Mouse (Mus musculus) hindbrain, postnatal 0 days (tissue): ENCODE measurements around the gene Uqcr10. TPM values are rescaled to one million over a fixed set of nuclear protein-coding genes. Genes with fewer than 3 reads are reported as not detected.

Source experiments
- ATAC-seq: fragments of 200-750 bp; cut with Nextera tagmentation; 2 replicates; pipeline ENCODE4 v1.8.0; 2017; ENCODE audit warnings: mild to moderate bottlenecking, moderate TSS enrichment, moderate library complexity
- DNase-seq: peaks from one replicate; pipeline ENCODE4 v3.0.0-alpha.2; 2015; ENCODE audit warnings: low spot score
- H3K27ac ChIP-seq: fragments of 300-500 bp; sonication (generic); 2 replicates; pipeline ENCODE4 v1.5.1; 2014; ENCODE audit warnings: mild to moderate bottlenecking
- H3K27me3 ChIP-seq: fragments of 300-500 bp; sonication (generic); 2 replicates; pipeline ENCODE4 v1.6.1; 2014; ENCODE audit warnings: low read length, mixed read lengths; ENCODE audit not compliant: insufficient read depth
- H3K36me3 ChIP-seq: fragments of 300-500 bp; sonication (generic); 2 replicates; pipeline ENCODE4 v1.6.1; 2014; ENCODE audit warnings: low read length, mixed read lengths; ENCODE audit not compliant: insufficient read depth
- H3K4me1 ChIP-seq: fragments of 300-500 bp; sonication (generic); 2 replicates; pipeline ENCODE4 v1.6.1; 2014; ENCODE audit warnings: antibody characterized with exemption, low read length, mixed read lengths; ENCODE audit not compliant: insufficient read depth
- H3K4me2 ChIP-seq: fragments of 300-500 bp; sonication (generic); 2 replicates; pipeline ENCODE4 v1.6.1; 2014; ENCODE audit warnings: low read depth, mild to moderate bottlenecking, low read length, moderate library complexity, mixed read lengths
- H3K4me3 ChIP-seq: fragments of 300-500 bp; sonication (generic); 2 replicates; pipeline ENCODE4 v1.5.1; 2014; ENCODE audit warnings: low read length
- H3K9ac ChIP-seq: fragments of 300-500 bp; sonication (generic); replicated peaks from 2 replicates; pipeline ENCODE4 v1.6.1; 2014; ENCODE audit warnings: mild to moderate bottlenecking, low read length, moderate library complexity, mixed read lengths
- H3K9me3 ChIP-seq: fragments of 300-500 bp; sonication (generic); 2 replicates; pipeline ENCODE4 v1.6.1; 2016; ENCODE audit warnings: low read length, mixed read lengths
- CTCF ChIP-seq: IDR thresholded peaks from 2 replicates; pipeline ENCODE4 v1.5.1; 2016; ENCODE audit warnings: antibody characterized with exemption, control low read depth, low read depth
- WGBS: fragments of 180-500 bp; shearing (Covaris S2); extraction: QIAGEN DNeasy Blood & Tissue Kit; methylation state at CpG from one replicate; pipeline ENCODE4 v1.1.7; 2014; 5-methylcytosine and 5-hydroxymethylcytosine counted together
- polyA plus RNA-seq: library from polyadenylated mRNA; unstranded; fragments of >200 nt; fragmentation: Nextera tagmentation; extraction: Ambion mirVana; gene quantifications from 2 replicates; pipeline ENCODE4 v1.2.1, GENCODE M21; 2015
- total RNA-seq: library from RNA; depleted of rRNA; stranded (reverse); fragments of >200 nt; gene quantifications from 2 replicates; pipeline ENCODE4 v1.2.3, GENCODE M21; 2014; rRNA removed

Uqcr10 gene
- total RNA-seq (183 and 231 TPM in 2 replicates), polyA plus RNA-seq (1,048 and 1,063 TPM in 2 replicates)

DNA sequence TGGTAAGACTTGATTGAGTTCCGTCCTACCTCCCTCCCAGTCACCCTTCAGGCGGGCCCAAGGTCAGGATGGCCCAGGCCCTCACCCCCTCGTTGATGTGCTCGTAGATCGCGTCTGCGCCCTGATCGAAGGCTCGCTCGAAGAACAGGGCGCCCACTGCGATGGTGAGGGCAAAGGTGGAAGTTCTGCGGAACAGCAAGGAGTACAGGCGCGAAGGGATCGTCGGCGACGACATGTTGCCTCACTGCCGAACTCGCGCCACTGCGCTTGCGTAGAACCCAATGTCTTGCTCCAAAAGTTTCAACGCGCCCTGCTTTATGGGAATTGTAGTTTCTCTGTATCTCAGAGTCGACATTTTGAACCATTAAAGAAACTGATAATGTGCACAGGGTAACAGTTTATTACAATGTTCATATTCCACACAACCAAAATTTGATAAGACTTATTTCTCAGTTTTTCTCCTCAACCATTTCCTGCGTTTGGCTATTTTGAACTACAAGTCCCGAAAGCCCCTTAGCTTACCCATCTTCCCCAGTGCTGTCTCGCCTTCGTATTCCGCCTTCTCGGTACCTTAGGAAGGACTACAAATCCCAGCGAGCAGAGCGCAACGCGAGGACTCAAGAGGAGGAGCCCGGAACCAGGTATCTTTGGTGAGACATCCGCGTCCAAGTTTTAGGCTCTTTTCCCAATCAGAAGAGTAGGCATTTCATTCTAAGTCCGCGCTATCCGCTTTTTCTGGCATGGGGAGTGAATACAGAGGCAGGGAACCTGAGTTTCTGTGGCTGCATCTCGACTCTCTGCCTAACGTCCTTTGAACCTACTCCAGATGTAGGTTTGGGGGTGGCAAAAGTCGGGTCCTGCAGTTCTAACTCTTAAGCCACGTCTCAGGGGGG, at the start of gene Uqcr10, which contains the start of gene Zmat5:
TSS of gene Uqcr10 (minus strand) at position 271 of the 893 bp plus-strand sequence.
TSS of gene Zmat5 (plus strand) at position 607 of the 893 bp plus-strand sequence.
- TF ChIP-seq CTCF = 0 out of 2 replicates have a peak, but pooled peaks have one; percentile 19
- DNase-seq (peak; percentile 96), ATAC-seq (peak; percentile 97)
- Histone ChIP-seq H3K36me3 (peaks cover 9% of the 10 kb centered on the region; the same call in 1 of the 2 replicates), H3K9ac (peak within 1 kb of the TSS; percentile 56), H3K27ac (peak within 1 kb of the TSS; percentile 64), H3K9me3 (no peaks in the 10 kb centered on the region), H3K4me2 (peak within 1 kb of the TSS; percentile 93), H3K27me3 (no peaks in the 10 kb centered on the region), H3K4me3 (peak within 1 kb of the TSS; percentile 52), H3K4me1 (peaks cover 11% of the 10 kb centered on the region)
- WGBS = under 1% methylated on average over 47 of the region's 47 CpGs

DNA sequence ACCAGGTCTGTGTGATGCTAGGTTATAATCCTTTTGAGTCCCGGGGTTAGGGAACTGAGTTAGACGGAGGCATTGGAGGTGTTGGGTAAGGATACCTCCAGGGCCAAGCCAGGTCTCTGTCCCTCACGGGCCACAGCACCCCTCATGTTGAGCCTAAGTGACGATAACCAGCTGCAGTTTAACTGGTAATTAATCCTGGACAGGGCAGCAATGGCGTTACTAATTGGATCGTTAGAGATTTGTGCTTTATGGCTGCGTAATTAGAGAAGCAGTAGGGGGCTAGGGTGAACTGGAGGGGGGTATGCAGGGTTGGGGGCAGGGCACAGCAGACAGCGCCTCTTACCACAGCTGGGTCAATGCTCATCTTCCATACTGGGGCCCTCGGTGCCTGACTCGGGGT, 48.7 kb upstream of the Uqcr10 start:
- Histone ChIP-seq H3K4me3 (no peak overlapping the region), H3K9me3 (no peaks in the 10 kb centered on the region), H3K36me3 (no peaks in the 10 kb centered on the region), H3K27ac (no peak overlapping the region), H3K4me2 (no peak overlapping the region), H3K27me3 (peaks cover 14% of the 10 kb centered on the region; the same call in 1 of the 2 replicates), H3K4me1 (no peaks in the 10 kb centered on the region), H3K9ac (no peak overlapping the region)
- ATAC-seq = no peak
- DNase-seq = no peak
- TF ChIP-seq CTCF = no peak
- 35% methylated on average over 10 of the region's 10 CpGs for WGBS

DNA sequence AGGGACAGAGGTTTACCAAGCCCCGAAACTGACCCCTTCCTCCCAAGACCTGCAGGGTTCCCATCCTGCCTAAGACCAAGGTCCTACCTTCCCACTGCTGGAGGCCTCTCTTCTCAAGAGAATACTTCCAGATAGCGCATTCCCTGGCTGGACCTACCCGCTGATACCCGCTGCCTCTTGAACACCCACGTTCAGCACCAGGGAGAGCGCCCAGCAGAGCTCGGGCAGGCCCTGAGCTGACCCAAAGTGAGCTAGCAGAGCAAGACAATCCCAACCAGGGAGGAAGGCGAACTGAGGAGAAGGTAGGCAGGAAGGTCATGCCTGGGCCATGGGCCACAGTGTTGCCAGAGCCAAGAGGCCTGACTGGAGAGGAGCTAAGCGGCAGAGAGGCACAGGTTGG, 46.1 kb upstream of the Uqcr10 start:
- WGBS = 22% methylated on average over 9 of the region's 9 CpGs
- Histone ChIP-seq H3K4me2 (no peak overlapping the region), H3K9ac (no peak overlapping the region), H3K4me1 (no peaks in the 10 kb centered on the region; the same call in 1 of the 2 replicates), H3K4me3 (no peak overlapping the region), H3K36me3 (no peaks in the 10 kb centered on the region), H3K27me3 (peaks cover 32% of the 10 kb centered on the region), H3K9me3 (no peaks in the 10 kb centered on the region), H3K27ac (no peak overlapping the region)
- TF ChIP-seq CTCF = no peak
- ATAC-seq = no peak
- DNase-seq = peak; percentile 48

DNA sequence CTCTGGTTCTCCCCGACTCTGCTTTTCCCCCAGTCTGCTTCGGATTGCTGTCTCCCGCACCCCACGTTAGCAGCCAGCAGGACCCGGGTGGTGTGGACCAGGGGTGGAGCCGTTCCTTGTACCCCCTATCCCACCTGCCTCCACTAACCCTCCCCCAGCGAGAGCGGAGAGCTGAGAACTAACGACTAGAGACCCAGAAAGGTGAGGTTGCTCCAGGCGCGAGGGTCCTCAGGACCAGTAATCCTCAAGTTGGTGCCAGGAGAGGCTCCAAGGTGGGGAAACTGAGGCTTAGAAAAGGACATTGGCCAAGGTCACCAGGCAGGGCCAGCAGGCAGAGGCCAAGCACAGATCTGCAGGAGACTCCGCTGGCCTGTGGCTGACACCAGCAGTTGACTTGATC, 43.1 kb upstream of the Uqcr10 start:
- Histone ChIP-seq H3K27ac (no peak overlapping the region), H3K36me3 (no peaks in the 10 kb centered on the region), H3K9me3 (no peaks in the 10 kb centered on the region), H3K4me3 (peak overlapping the region; percentile 60), H3K4me1 (no peaks in the 10 kb centered on the region; the same call in 1 of the 2 replicates), H3K4me2 (peak overlapping the region; percentile 98), H3K9ac (peak overlapping the region; percentile 55; the same call in 1 of the 2 replicates), H3K27me3 (peaks cover 46% of the 10 kb centered on the region)
- no peak for DNase-seq
- 2% methylated on average over 12 of the region's 12 CpGs for WGBS
- ATAC-seq = 0 out of 2 replicates have a peak, but pooled peaks have one; percentile 11
- no peak for TF ChIP-seq CTCF

DNA sequence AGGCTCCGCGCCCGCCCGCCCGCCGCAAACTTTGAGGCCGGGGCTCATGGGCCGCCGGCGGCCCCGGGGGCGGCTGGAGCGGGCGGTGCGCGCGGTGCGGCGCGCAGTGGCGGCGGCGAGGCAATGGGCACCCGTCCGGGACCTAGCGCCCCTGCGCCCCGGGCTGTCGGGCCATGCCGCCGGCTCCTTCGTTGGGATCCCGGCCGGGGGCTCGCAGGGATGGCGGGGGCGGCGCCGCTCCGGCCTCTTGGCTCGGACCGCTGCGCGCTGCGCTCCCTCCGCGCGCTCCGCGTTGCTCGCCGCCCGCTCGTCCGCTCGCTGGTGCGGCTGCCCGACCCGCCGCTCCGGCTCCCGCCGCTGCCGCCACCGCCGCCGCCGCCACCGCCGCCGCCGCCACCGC, 42.6 kb upstream of the Uqcr10 start, which contains the start of gene Cabp7:
TSS of gene Cabp7 (minus strand) at position 46 of the 400 bp plus-strand sequence.
- Histone ChIP-seq H3K4me3 (peak within 1 kb of the TSS; percentile 60), H3K9ac (peak within 1 kb of the TSS; percentile 55), H3K4me1 (no peaks in the 10 kb centered on the region; the same call in 1 of the 2 replicates), H3K4me2 (peak within 1 kb of the TSS; percentile 98), H3K27me3 (peaks cover 46% of the 10 kb centered on the region), H3K27ac (no peak within 1 kb of the TSS), H3K9me3 (no peaks in the 10 kb centered on the region), H3K36me3 (no peaks in the 10 kb centered on the region)
- WGBS = 0% methylated on average over 11 of the region's 73 CpGs
- TF ChIP-seq CTCF = no peak
- ATAC-seq = no peak
- no peak for DNase-seq

DNA sequence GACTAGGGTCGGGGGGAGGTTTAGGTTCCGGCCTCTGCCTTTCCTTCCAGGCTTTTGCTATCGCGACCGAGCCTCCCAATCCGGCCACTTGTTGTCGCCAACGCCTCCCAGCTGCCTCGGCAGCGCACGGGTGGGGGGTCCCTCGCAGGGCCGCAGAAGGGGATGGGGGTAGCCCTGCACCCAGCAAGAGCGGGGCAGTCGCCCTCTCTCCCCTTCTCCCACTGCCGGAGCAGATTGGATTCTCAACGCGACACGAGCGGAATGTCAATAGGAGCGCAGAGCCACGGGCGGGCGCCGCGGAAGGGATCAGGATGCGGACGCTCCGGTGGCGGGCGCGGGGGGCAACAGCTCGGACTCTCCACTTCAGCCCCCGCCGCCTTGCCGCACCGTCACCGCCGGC, 41.8 kb upstream of the Uqcr10 start:
- Histone ChIP-seq H3K9ac (peak overlapping the region; percentile 55), H3K4me3 (peak overlapping the region; percentile 60), H3K9me3 (no peaks in the 10 kb centered on the region), H3K27me3 (peaks cover 46% of the 10 kb centered on the region), H3K4me1 (no peaks in the 10 kb centered on the region; the same call in 1 of the 2 replicates), H3K27ac (no peak overlapping the region), H3K4me2 (peak overlapping the region; percentile 98), H3K36me3 (no peaks in the 10 kb centered on the region)
- 1% methylated on average over 39 of the region's 39 CpGs for WGBS
- ATAC-seq (peak; percentile 27), DNase-seq (peak; percentile 39)
- no peak for TF ChIP-seq CTCF
